Mouse (Mus musculus) CH12F3 (cell line): ENCODE measurements around the gene Csf2ra.
"Not testable (repeated sequence)": the region's sequence is repeated elsewhere in the genome, so short reads cannot be mapped to it uniquely, and the experiment has no call there.

ENCODE experiments used
- in situ Hi-C: fragments of 300-500 bp; cut with MboI; formaldehyde crosslinking; loops from 2 replicates; pipeline ENCODE4 v1.14.3; 2020; ENCODE audit warnings: low sequenced_read_pairs

Gene Csf2ra

GRCm38 (mm10) chr19:61225526-61226400 lies 2.5 kb downstream of the Csf2ra start:
- in situ Hi-C loops, result no loop called here

GRCm38 (mm10) chr19:61224678-61225525 lies 3.3 kb downstream of the Csf2ra start:
- in situ Hi-C loops, result no loop called here

- in situ Hi-C loops, result no loop called here
Observed at GRCm38 (mm10) chr19:61223706-61224328, 4.4 kb downstream of the Csf2ra start.

- in situ Hi-C loops, result not testable (repeated sequence)
Observed at GRCm38 (mm10) chr19:61207506-61207905, 20.7 kb downstream of the Csf2ra start.

- in situ Hi-C loops, result loop anchor here (5.0 kb wide), 1 partner anchor 67 kb away; no protein-coding TSS in a partner anchor
Observed at GRCm38 (mm10) chr19:61199836-61200235, 28.4 kb downstream of the Csf2ra start.

GRCm38 (mm10) chr19:61199316-61199715 lies 28.9 kb downstream of the Csf2ra start:
- in situ Hi-C loops, result loop anchor here (5.0 kb wide), 1 partner anchor 68 kb away; no protein-coding TSS in a partner anchor

- in situ Hi-C loops, result not testable (repeated sequence)
Observed at GRCm38 (mm10) chr19:61183590-61183989, 44.6 kb downstream of the Csf2ra start, which contains the start of gene Gm6020. Gene Gm6020 (plus strand): TSS chr19:61183890.

GRCm38 (mm10) chr19:61175756-61176324 lies 52.4 kb downstream of the Csf2ra start, which contains the start of gene Gm7102:
Gene Gm7102 (minus strand): TSS chr19:61176309.
- in situ Hi-C loops, result no loop called here
